Mouse (Mus musculus) forebrain, embryonic 11.5 days (tissue): ENCODE data around the gene Emp3. TPM values are rescaled to one million over a fixed set of nuclear protein-coding genes. Genes with fewer than 3 reads are reported as not detected.
A peak's percentile ranks its signal among the peaks of the same experiment; 100 is the strongest.

ENCODE experiments used
- ATAC-seq: fragments of 200-750 bp; cut with Nextera tagmentation; replicated peaks from 2 replicates; pipeline ENCODE4 v1.8.0; 2017; ENCODE audit warnings: moderate TSS enrichment; ENCODE audit not compliant: low FRiP score
- DNase-seq: peaks from one replicate; pipeline ENCODE4 v3.0.0-alpha.2; 2017; ENCODE audit warnings: low spot score
- H3K27ac ChIP-seq: fragments of 300-500 bp; sonication (generic); 2 replicates; pipeline ENCODE4 v1.5.1; 2014; ENCODE audit warnings: low read depth, low read length
- H3K27me3 ChIP-seq: fragments of 300-500 bp; sonication (generic); 2 replicates; pipeline ENCODE4 v1.6.1; 2014; ENCODE audit warnings: mild to moderate bottlenecking, low read length, mixed read lengths; ENCODE audit not compliant: control insufficient read depth, insufficient read depth
- H3K36me3 ChIP-seq: fragments of 300-500 bp; sonication (generic); 2 replicates; pipeline ENCODE4 v1.6.1; 2014; ENCODE audit warnings: mild to moderate bottlenecking, low read length, moderate library complexity, mixed read lengths; ENCODE audit not compliant: control insufficient read depth, insufficient read depth
- H3K4me1 ChIP-seq: fragments of 300-500 bp; sonication (generic); replicated peaks from 2 replicates; pipeline ENCODE4 v1.6.1; 2014; ENCODE audit warnings: low read length, mixed read lengths; ENCODE audit not compliant: control insufficient read depth, insufficient read depth
- H3K4me2 ChIP-seq: fragments of 300-500 bp; sonication (generic); 2 replicates; pipeline ENCODE4 v1.6.1; 2014; ENCODE audit warnings: low read depth, mild to moderate bottlenecking, low read length, moderate library complexity, mixed read lengths; ENCODE audit not compliant: severe bottlenecking
- H3K4me3 ChIP-seq: fragments of 300-500 bp; sonication (generic); 2 replicates; pipeline ENCODE4 v1.5.1; 2014; ENCODE audit warnings: low read depth, low read length
- H3K9ac ChIP-seq: fragments of 300-500 bp; sonication (generic); 2 replicates; pipeline ENCODE4 v1.6.1; 2014; ENCODE audit warnings: low read length
- H3K9me3 ChIP-seq: fragments of 300-500 bp; sonication (generic); 2 replicates; pipeline ENCODE4 v1.6.1; 2016; ENCODE audit warnings: low read length, mixed read lengths; ENCODE audit not compliant: control insufficient read depth
- WGBS: fragments of 180-500 bp; shearing (Covaris S2); extraction: QIAGEN DNeasy Blood & Tissue Kit; methylation state at CpG from one replicate; pipeline ENCODE4 v1.1.7; 2014; 5-methylcytosine and 5-hydroxymethylcytosine counted together
- polyA plus RNA-seq: library from polyadenylated mRNA; unstranded; fragments of >200 nt; fragmentation: Nextera tagmentation; extraction: Ambion mirVana; gene quantifications from 2 replicates; pipeline ENCODE4 v1.2.1, GENCODE M21; 2014

Emp3 gene
- polyA plus RNA-seq, 1 experiment from 2014 or later = 15.2 TPM

DNA sequence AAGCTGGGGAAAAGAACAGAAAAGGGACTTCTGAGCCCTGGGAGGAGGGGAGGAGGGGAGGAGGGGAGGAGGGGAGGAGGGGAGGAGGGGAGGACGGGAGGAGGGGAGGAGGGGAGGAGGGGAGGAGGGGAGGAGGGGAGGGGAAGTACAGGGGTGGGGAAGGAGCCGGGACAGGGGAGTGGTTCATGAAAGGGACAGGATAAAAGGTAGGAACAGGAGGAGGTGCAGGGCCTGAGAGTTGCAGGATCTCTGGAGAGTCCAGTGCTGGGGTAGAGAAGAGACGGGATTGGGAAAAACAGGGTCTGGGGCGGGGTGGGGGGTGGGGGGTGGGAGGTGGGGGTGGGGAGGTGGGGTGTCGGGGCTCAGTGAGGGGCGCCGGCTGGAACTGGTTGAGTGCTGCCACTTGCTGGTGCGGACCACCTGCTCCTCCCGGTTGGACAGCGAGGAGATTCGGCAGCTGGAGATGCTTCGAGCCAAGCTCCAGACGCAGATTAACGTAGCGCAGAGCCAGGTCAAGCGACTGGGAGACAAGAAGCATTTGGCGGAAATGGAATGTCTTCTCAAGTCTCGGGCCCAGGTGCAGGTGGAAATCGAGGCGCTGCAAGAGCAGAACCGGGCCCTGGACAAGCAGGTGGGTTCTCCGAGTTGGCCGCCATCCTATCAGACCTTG, 7.6 kb upstream of the Emp3 start:
- Histone ChIP-seq H3K27me3 (0 out of 2 replicates have a peak, but pooled peaks cover 2% of the 10 kb centered on the region), H3K36me3 (no peaks in the 10 kb centered on the region), H3K4me1 (no peaks in the 10 kb centered on the region), H3K9me3 (no peaks in the 10 kb centered on the region; the same call in 1 of the 2 replicates), H3K9ac (no peak overlapping the region), H3K4me2 (0 out of 2 replicates have a peak overlapping the region, but pooled peaks have one; percentile 15), H3K4me3 (no peak overlapping the region), H3K27ac (no peak overlapping the region)
- ATAC-seq (no peak), DNase-seq (no peak)
- 7% methylated on average over 21 of the region's 23 CpGs for WGBS

DNA sequence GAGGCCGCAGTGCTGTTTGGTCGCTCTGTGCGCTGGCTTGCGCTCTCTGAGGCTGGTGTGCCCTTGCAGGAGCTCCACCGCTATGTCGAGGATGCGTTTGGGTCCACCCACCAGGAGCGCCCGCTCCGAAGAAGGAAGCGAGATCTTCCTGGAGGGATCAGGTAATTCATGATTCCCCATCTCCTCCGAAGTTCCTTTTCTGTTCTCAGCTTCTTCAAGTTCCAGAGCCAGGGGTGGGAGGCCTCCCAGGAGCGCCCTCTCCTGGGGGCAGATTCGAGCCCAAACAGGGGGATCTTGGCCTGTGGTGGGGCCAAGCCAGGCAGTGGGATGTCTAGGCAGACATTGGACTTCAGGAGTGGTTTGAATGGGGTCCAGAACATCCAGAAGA, 3.2 kb upstream of the Emp3 start:
- H3K4me2 ChIP-seq = peak overlapping the region; percentile 71; the same call in 1 of the 2 replicates
- H3K27ac ChIP-seq = no peak overlapping the region
- H3K4me3 ChIP-seq = 0 out of 2 replicates have a peak overlapping the region, but pooled peaks have one; percentile 39
- 8% methylated on average over 14 of the region's 14 CpGs for WGBS
- ATAC-seq (no peak), DNase-seq (no peak)
- no peaks in the 10 kb centered on the region for H3K4me1 ChIP-seq
- H3K9me3 ChIP-seq = no peaks in the 10 kb centered on the region; the same call in 1 of the 2 replicates
- no peaks in the 10 kb centered on the region for H3K36me3 ChIP-seq
- H3K27me3 ChIP-seq = 0 out of 2 replicates have a peak, but pooled peaks cover 2% of the 10 kb centered on the region
- H3K9ac ChIP-seq = peak overlapping the region; percentile 1; the same call in 1 of the 2 replicates

DNA sequence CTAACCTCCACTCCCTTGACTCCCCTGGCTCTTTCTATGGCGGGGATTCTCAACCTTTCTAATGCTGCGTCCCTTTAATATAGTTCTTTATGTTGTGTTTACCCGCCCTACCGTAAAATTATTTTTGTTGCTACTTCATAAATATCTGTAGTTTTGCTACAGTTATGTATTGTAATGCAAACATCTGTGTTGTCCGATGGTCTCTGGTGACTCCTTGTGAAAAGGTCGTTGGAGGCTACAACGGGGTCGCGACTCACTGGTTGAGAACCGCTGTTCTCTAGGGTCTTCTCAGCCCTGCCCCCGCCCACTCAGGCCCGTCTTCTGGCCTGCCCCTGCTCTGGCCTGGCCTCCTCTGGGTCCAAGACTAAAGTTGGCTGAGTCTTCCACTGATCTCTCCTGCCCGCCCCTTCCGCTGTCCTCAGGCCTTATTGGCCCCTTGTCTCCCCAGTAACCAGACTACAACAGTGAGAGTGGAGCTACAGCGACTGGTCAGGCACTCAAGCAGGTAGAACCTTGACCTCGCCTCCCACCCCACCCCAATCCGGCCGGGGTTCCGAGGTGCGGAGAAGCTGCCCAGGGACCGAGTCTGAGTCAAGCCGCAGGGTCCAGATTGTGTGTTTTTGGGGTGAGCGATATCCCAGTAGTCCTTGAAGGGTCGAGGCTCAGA, 2.7 kb upstream of the Emp3 start, which contains the start of gene Ccdc114:
Gene Ccdc114 (plus strand): TSS at position 311 of the 667 bp plus-strand sequence.
- 5% methylated on average over 24 of the region's 24 CpGs for WGBS
- peak; percentile 52 for ATAC-seq

DNA sequence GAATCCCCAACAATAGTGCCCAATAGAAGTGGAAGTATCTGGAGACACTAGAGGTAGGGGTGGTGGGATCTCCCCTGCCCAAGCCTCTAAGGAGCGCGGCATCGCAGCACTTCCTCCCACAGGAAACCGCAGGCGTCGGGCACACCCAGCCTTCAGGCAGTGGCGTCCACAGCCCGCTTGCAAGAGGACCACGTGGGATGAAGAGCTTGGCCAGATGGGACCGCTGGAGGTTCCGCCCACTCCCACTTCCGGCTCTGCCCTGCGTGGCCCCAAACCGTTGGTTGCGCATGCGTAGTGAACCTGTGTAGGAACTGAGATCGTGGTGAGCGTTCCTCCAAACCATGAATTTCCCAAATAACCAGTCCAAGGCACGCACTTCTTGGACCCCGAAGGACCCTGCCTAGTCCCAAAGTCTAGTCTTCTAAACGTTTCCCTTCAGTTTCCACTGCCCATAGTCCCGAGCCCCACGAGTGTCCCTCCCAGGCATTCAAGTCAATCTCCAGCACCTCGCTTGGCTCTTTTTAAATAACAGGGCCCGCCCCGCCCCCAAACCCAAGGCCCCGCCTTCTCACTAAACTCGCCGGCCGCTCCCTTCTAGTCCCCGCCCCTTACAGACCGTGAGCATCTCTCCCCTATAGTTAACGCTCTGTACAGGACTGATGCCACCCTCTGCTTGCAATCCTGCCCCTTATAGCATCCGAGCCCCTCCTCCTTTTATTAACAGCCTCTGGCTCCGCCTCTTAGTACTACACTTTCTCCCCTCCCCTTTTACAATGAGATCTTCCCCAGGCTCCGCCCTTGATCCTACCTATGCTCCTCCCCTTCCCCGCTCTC, 1.9 kb upstream of the Emp3 start:
- Histone ChIP-seq H3K4me2 (peak overlapping the region; percentile 71), H3K36me3 (no peaks in the 10 kb centered on the region), H3K27ac (peak overlapping the region; percentile 72), H3K4me1 (no peaks in the 10 kb centered on the region), H3K9ac (peak overlapping the region; percentile 48), H3K4me3 (peak overlapping the region; percentile 39), H3K27me3 (0 out of 2 replicates have a peak, but pooled peaks cover 2% of the 10 kb centered on the region), H3K9me3 (no peaks in the 10 kb centered on the region; the same call in 1 of the 2 replicates)
- DNase-seq (peak; percentile 94), ATAC-seq (peak; percentile 90)
- WGBS = 1% methylated on average over 37 of the region's 37 CpGs

More for the DNA sequence above, 2.7 kb upstream of the Emp3 start, which contains the start of gene Ccdc114:
- H3K27ac ChIP-seq = peak within 1 kb of the TSS; percentile 72
- H3K27me3 ChIP-seq = 0 out of 2 replicates have a peak, but pooled peaks cover 2% of the 10 kb centered on the region
- H3K9ac ChIP-seq = peak within 1 kb of the TSS; percentile 48
- H3K4me2 ChIP-seq = peak within 1 kb of the TSS; percentile 71
- peak within 1 kb of the TSS; percentile 39 for H3K4me3 ChIP-seq
- no peaks in the 10 kb centered on the region for H3K36me3 ChIP-seq
- no peaks in the 10 kb centered on the region; the same call in 1 of the 2 replicates for H3K9me3 ChIP-seq
- H3K4me1 ChIP-seq = no peaks in the 10 kb centered on the region
- DNase-seq = no peak

DNA sequence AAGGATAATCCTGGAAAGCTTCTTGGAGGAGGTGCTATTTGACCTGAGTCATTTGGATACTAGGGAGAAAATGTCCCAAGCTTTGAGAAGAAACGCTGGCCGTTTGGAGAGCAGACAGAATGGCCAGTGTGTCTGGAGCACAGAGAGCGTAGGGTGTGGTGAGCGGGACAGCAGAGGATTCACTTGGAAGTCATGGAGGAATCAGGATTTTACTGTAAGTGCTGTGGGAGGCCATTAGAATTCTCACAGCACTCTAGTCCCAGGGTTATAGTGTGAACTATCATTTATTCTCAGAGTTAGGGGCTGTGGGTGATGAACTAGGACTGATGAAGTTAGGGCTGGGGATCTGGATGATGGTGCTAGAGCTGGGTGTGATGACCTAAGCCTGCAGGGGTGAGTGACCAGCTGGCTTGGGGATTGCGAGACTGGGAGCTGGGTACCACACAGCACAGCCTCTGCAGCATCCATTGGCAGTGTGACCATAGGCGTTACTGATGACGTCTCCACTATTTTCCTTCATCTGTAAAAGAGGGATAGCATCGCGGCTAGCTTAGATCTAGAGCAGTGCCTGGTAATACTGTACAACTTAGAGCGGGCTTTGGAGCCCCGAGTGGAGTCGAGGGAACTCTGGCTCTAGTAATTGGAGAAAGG, 871 bp upstream of the Emp3 start:
- peak overlapping the region; percentile 44; the same call in 1 of the 2 replicates for H3K9ac ChIP-seq
- H3K36me3 ChIP-seq = no peaks in the 10 kb centered on the region
- H3K9me3 ChIP-seq = no peaks in the 10 kb centered on the region; the same call in 1 of the 2 replicates
- H3K4me1 ChIP-seq = peaks cover 4% of the 10 kb centered on the region
- no peak overlapping the region for H3K27ac ChIP-seq
- H3K4me3 ChIP-seq = no peak overlapping the region
- DNase-seq = no peak
- no peak for ATAC-seq
- 0 out of 2 replicates have a peak, but pooled peaks cover 2% of the 10 kb centered on the region for H3K27me3 ChIP-seq
- 87% methylated on average over 12 of the region's 12 CpGs for WGBS
- peak overlapping the region; percentile 71; the same call in 1 of the 2 replicates for H3K4me2 ChIP-seq

DNA sequence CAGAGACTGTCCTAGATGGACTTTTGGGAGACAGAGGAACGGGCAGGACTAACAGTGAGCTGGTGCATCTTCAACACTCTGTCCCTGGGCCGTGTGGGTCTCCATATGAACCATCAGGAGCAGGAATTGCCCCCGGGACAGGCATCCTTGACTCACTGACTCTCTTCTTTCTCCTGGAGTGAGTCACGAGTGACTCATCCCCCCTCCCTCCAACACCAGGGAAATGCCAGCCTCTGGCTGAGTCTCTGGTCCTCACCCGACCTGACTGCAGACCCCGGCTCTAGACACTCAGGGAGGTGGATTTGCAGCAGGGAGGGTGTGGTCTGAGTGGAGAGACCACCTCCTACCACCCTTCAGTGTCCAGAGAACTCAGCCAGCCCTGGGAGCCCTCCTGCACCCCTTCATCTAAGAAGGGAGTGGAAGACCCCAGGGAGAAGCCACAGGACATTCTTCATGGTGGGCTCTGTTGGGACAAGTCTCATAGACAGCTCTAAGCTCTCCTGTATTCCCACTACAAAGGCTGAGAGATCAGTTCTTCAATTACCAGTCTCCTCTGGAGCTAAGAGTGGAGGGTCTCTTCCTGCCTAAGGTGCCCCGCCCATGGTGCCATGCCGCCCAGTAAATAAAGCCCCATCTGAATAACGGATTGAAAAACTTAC, 492 bp downstream of the Emp3 start:
- Histone ChIP-seq H3K4me2 (no peak overlapping the region), H3K36me3 (no peaks in the 10 kb centered on the region), H3K27ac (no peak overlapping the region), H3K4me3 (no peak overlapping the region), H3K27me3 (0 out of 2 replicates have a peak, but pooled peaks cover 2% of the 10 kb centered on the region), H3K9ac (no peak overlapping the region), H3K9me3 (no peaks in the 10 kb centered on the region; the same call in 1 of the 2 replicates), H3K4me1 (peaks cover 14% of the 10 kb centered on the region)
- ATAC-seq (no peak), DNase-seq (no peak)
- WGBS = 58% methylated on average over 9 of the region's 9 CpGs

DNA sequence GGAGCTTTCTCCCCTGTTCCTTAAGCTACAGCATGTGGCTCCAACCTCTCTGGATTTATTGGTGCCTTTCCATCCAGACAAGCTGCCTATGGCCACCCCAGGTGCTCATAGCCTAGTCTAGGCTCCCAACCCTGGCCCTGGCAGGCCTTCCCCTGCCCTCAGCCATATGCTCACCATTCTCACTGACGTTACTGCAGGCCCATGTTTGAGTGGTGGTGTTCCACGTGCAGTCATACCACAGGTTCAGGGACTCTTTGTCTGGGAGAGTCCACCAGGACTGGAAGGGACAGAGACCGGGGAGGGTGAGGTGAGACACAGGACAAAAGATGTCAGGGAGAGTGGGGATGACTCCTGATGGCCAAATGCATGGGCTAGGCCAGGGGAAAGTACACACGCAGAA, 1.4 kb downstream of the Emp3 start:
- Histone ChIP-seq H3K9ac (no peak overlapping the region), H3K4me3 (no peak overlapping the region), H3K36me3 (no peaks in the 10 kb centered on the region), H3K9me3 (no peaks in the 10 kb centered on the region), H3K27me3 (0 out of 2 replicates have a peak, but pooled peaks cover 2% of the 10 kb centered on the region), H3K4me2 (no peak overlapping the region), H3K4me1 (peaks cover 15% of the 10 kb centered on the region), H3K27ac (no peak overlapping the region)
- ATAC-seq (no peak), DNase-seq (no peak)
- WGBS = 80% methylated on average over 4 of the region's 4 CpGs
